Mouse (Mus musculus): Measurements from ENCODE around the gene Hspa12a. TPM values are rescaled to one million over a fixed set of nuclear protein-coding genes. Genes with fewer than 3 reads are reported as not detected.

The Hspa12a gene
- polyA plus RNA-seq, 1 experiment = 6.6 TPM

DNA sequence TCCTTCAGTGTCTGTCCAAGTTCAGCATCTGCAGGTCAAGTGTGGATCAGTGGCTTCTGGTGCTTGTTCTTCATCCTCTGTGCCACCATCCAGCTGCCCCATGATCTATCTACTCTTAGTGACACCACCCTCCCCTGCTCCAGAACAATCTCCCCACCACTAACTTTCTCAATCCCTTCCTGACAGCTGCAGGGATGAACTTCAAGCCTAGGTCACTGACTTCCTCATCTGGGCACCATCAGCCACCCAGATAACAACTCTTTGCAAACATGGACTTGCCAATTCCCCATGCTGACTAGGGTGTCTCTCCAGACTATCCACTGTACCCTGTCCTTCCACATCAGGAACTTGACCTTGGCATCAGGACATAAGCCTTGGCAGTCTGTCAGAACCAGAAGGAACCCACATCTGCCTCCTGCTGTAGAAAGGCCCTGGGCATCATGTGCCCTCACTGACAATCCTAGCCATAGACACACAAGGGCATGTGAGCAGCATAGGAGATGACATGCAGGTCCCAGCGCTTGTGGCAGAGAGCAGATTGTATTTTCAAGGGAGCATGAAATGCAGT, 79.4 kb downstream of the Hspa12a start:
- Histone ChIP-seq H3K79me2 (ENCODE audit: control insufficient read depth, insufficient read depth) (peaks cover 7% of the 10 kb centered on the region), H3K4me3 (no peak overlapping the region), H3K36me3 (ENCODE audit: control insufficient read depth, insufficient read depth) (no peaks in the 10 kb centered on the region), H3ac (ENCODE audit: control insufficient read depth, insufficient read length) (no peak overlapping the region), H3K4me2 (ENCODE audit: low read depth) (no peak overlapping the region), H3K27me3 (ENCODE audit: control insufficient read depth, insufficient read depth, insufficient read length) (no peaks in the 10 kb centered on the region)
- no peak for TF ChIP-seq POLR2A (IDR thresholded peaks at IDR 0.05; ENCODE audit: insufficient read length, low read depth)
- no peak for TF ChIP-seq MAX (IDR thresholded peaks at IDR 0.05; ENCODE audit: low read depth)
- TF ChIP-seq POLR2AphosphoS2 (IDR thresholded peaks at IDR 0.05; ENCODE audit: insufficient read length, low read depth) = no peak

GRCm38 (mm10) chr19:58861174-58861760, 82.2 kb downstream of the Hspa12a start:
- H3K27me3 ChIP-seq (ENCODE audit: control insufficient read depth, insufficient read depth, insufficient read length) = no peaks in the 10 kb centered on the region
- no peak for TF ChIP-seq MAX (IDR thresholded peaks at IDR 0.05; ENCODE audit: low read depth)
- H3K36me3 ChIP-seq (ENCODE audit: control insufficient read depth, insufficient read depth) = no peaks in the 10 kb centered on the region
- peak overlapping the region; percentile 88 for H3K4me2 ChIP-seq (ENCODE audit: low read depth)
- peaks cover 32% of the 10 kb centered on the region for H3K79me2 ChIP-seq (ENCODE audit: control insufficient read depth, insufficient read depth)
- H3ac ChIP-seq (ENCODE audit: control insufficient read depth, insufficient read length) = no peak overlapping the region
- H3K4me3 ChIP-seq = peak overlapping the region; percentile 53

GRCm38 (mm10) chr19:58860255-58861173, 82.9 kb downstream of the Hspa12a start:
- peak; percentile 79 for TF ChIP-seq POLR2A (IDR thresholded peaks at IDR 0.05; ENCODE audit: insufficient read length, low read depth)
- peak; percentile 27 for TF ChIP-seq TCF3 (IDR thresholded peaks at IDR 0.05; ENCODE audit: insufficient read length, low read depth)
- TF ChIP-seq E2F4 (IDR thresholded peaks at IDR 0.05; ENCODE audit: insufficient read depth) = no peak
- peak; percentile 13 to 95 (median 93) for TF ChIP-seq MYOD1 (IDR thresholded peaks at IDR 0.05; ENCODE audit: control insufficient read depth in 1 of 3, insufficient read length in 2 of 3, low read depth in 2 of 3)
- peak; percentile 58 for TF ChIP-seq POLR2AphosphoS2 (IDR thresholded peaks at IDR 0.05; ENCODE audit: insufficient read length, low read depth)
- TF ChIP-seq USF1 (IDR thresholded peaks at IDR 0.05; ENCODE audit: low read depth) = peak; percentile 78
- no peak for TF ChIP-seq TCF12 (IDR thresholded peaks at IDR 0.05; ENCODE audit: insufficient read depth, poor library complexity, severe bottlenecking)
- Histone ChIP-seq H3K79me2 (ENCODE audit: control insufficient read depth, insufficient read depth) (peaks cover 38% of the 10 kb centered on the region), H3K4me3 (peak overlapping the region; percentile 53), H3K36me3 (ENCODE audit: control insufficient read depth, insufficient read depth) (no peaks in the 10 kb centered on the region), H3K27me3 (ENCODE audit: control insufficient read depth, insufficient read depth, insufficient read length) (no peaks in the 10 kb centered on the region), H3ac (ENCODE audit: control insufficient read depth, insufficient read length) (no peak overlapping the region), H3K4me2 (ENCODE audit: low read depth) (peak overlapping the region; percentile 88)

- Histone ChIP-seq H3K27me3 (ENCODE audit: control insufficient read depth, insufficient read depth, insufficient read length) (no peaks in the 10 kb centered on the region), H3ac (ENCODE audit: control insufficient read depth, insufficient read length) (no peak overlapping the region), H3K4me3 (peak overlapping the region; percentile 53), H3K36me3 (ENCODE audit: control insufficient read depth, insufficient read depth) (no peaks in the 10 kb centered on the region), H3K79me2 (ENCODE audit: control insufficient read depth, insufficient read depth) (peaks cover 44% of the 10 kb centered on the region), H3K4me2 (ENCODE audit: low read depth) (peak overlapping the region; percentile 88)
- no peak for TF ChIP-seq E2F4 (IDR thresholded peaks at IDR 0.05; ENCODE audit: insufficient read depth)
- no peak for TF ChIP-seq SRF (IDR thresholded peaks at IDR 0.05; ENCODE audit: control insufficient read depth, insufficient read length, low read depth)
- no peak for TF ChIP-seq TCF3 (IDR thresholded peaks at IDR 0.05; ENCODE audit: insufficient read length, low read depth)
- TF ChIP-seq TCF12 (IDR thresholded peaks at IDR 0.05; ENCODE audit: insufficient read depth, poor library complexity, severe bottlenecking) = no peak
Measured at GRCm38 (mm10) chr19:58859831-58860254, 83.6 kb downstream of the Hspa12a start.

DNA sequence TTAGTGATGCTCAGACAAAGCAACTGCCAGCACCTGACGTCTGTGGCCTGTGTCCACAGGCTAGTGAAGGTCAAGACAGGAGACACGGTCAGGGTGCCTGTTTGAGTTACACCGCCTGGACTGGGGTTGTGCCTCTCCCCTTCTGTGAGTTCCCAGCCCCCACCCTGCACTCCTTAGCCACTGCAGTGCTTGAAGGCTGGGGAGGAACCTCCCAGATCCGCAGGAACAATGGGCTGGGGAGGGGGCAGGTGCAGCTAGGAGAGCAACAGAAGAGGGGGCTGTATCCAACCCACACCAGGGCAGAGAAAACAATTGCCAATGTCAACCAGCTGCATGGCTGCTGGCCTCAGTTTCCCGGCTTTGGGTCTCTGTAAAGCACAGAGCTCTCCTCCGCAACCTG, 84.1 kb downstream of the Hspa12a start:
- H3K4me2 ChIP-seq (ENCODE audit: low read depth) = peak overlapping the region; percentile 88
- peaks cover 49% of the 10 kb centered on the region for H3K79me2 ChIP-seq (ENCODE audit: control insufficient read depth, insufficient read depth)
- TF ChIP-seq REST (IDR thresholded peaks at IDR 0.05; ENCODE audit: insufficient read depth, insufficient read length) (no peak), MAX (IDR thresholded peaks at IDR 0.05; ENCODE audit: low read depth) (no peak)
- no peak overlapping the region for H3ac ChIP-seq (ENCODE audit: control insufficient read depth, insufficient read length)
- H3K4me3 ChIP-seq = peak overlapping the region; percentile 53
- H3K36me3 ChIP-seq (ENCODE audit: control insufficient read depth, insufficient read depth) = no peaks in the 10 kb centered on the region
- H3K27me3 ChIP-seq (ENCODE audit: control insufficient read depth, insufficient read depth, insufficient read length) = no peaks in the 10 kb centered on the region

- no peaks in the 10 kb centered on the region for H3K27me3 ChIP-seq (ENCODE audit: control insufficient read depth, insufficient read depth, insufficient read length)
- TF ChIP-seq MAX (IDR thresholded peaks at IDR 0.05; ENCODE audit: low read depth) = no peak
- TF ChIP-seq TCF12 (IDR thresholded peaks at IDR 0.05; ENCODE audit: insufficient read depth, poor library complexity, severe bottlenecking) = no peak
- no peak for TF ChIP-seq POLR2A (IDR thresholded peaks at IDR 0.05; ENCODE audit: insufficient read length, low read depth)
- TF ChIP-seq REST (IDR thresholded peaks at IDR 0.05; ENCODE audit: insufficient read depth, insufficient read length) = no peak
- TF ChIP-seq CEBPB (IDR thresholded peaks at IDR 0.05; ENCODE audit: insufficient read depth, poor library complexity, severe bottlenecking) = no peak
- TF ChIP-seq MYOD1 (IDR thresholded peaks at IDR 0.05; ENCODE audit: control insufficient read depth in 1 of 3, insufficient read length in 2 of 3, low read depth in 2 of 3) = no peak
- no peak for TF ChIP-seq POLR2AphosphoS2 (IDR thresholded peaks at IDR 0.05; ENCODE audit: insufficient read length, low read depth)
- no peak for TF ChIP-seq USF1 (IDR thresholded peaks at IDR 0.05; ENCODE audit: low read depth)
- no peak for TF ChIP-seq E2F4 (IDR thresholded peaks at IDR 0.05; ENCODE audit: insufficient read depth)
- no peak for TF ChIP-seq SRF (IDR thresholded peaks at IDR 0.05; ENCODE audit: control insufficient read depth, insufficient read length, low read depth)
- TF ChIP-seq TCF3 (IDR thresholded peaks at IDR 0.05; ENCODE audit: insufficient read length, low read depth) = no peak
- no peak for TF ChIP-seq MYOG (IDR thresholded peaks at IDR 0.05; ENCODE audit: control insufficient read depth in 1 of 3, insufficient read depth in 1 of 3, insufficient read length in 2 of 3, low read depth in 2 of 3)
- H3K79me2 ChIP-seq (ENCODE audit: control insufficient read depth, insufficient read depth) = peaks cover 53% of the 10 kb centered on the region
Measured at GRCm38 (mm10) chr19:58856129-58856855, 87.2 kb downstream of the Hspa12a start.

More at GRCm38 (mm10) chr19:58856129-58856855, 87.2 kb downstream of the Hspa12a start:
- Histone ChIP-seq H3K4me3 (no peak overlapping the region), H3K4me2 (ENCODE audit: low read depth) (peak overlapping the region; percentile 7), H3K36me3 (ENCODE audit: control insufficient read depth, insufficient read depth) (no peaks in the 10 kb centered on the region), H3ac (ENCODE audit: control insufficient read depth, insufficient read length) (no peak overlapping the region)

Measured in myocyte (in vitro differentiated cells).